Mouse (Mus musculus) heart, postnatal 36 days (tissue): Measurements from ENCODE around the gene Zdhhc5. TPM values are rescaled to one million over a fixed set of nuclear protein-coding genes. Genes with fewer than 3 reads are reported as not detected.

ENCODE experiments used
- DNase-seq, 2 experiments: peaks; one replicate each; pipeline ENCODE4 v3.0.0; 2021 to 2022
- intact Hi-C: fragments of 180-260 bp; cut with DNase I; formaldehyde crosslinking; loops from one replicate; pipeline ENCODE4 v1.15.1; 2025
- total RNA-seq, 2 experiments: library from RNA; stranded (reverse); gene quantifications; 2 replicates each; pipeline ENCODE4 v1.2.3; 2021

The Zdhhc5 gene
- 10 to 100 TPM; 62.4 to 63.4 TPM for total RNA-seq

- peak; percentile 96 to 99 for DNase-seq
- intact Hi-C loops, result loop anchor here (2.0 to 10.0 kb wide), 3 partner anchors 36 to 1070 kb away; partner anchors contain the start of genes Gm28635, Med19, Tmx2 and Tnks1bp1
These were observed at the start of gene Zdhhc5 for GRCm38 (mm10) chr2:84714811-84715561. Zdhhc5 (minus strand) TSS chr2:84715180.

DNA sequence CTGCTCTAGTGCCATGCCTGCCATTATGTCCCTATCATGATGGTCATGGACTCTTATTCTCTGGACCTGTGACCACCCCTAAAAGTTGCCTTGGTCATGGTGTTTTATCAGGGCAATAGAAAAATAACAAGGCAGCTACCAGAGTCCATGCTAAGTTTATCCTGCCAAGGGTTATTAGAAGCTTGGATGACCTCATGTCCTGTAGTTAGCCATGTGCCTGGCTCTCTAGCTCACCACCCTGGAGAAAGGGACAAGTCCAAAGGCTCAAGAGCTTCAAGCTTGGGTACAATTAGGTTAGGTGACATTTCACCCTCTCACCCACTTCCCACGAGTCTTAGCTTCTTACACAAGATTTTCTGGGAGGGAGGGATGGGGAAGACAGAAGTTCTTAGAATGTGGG lies 47.8 kb upstream of the Zdhhc5 start:
- intact Hi-C loops, result loop anchor here (5.0 kb wide), 1 partner anchor 34 kb away; the partner anchor contains the start of gene Ube2l6
- DNase-seq, result no peak

DNA sequence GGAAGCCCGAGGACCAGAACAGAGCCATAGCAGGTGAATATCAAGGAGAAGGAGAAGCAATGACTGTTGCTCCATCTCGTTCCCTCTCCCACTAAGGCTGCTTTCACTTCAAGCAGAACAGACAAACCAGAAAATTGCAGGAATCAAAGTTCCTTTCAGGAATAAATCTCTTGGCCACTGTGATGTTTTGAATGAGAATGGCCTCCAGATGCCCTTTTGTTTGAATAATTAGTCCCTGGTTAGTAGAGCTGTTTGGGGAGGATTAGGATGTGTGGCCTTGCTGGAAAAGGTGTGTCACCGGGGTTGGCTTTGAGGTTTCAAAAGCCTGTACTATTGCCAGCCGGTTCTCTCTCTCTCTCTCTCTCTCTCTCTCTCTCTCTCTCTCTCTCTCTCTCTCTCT lies 47.3 kb upstream of the Zdhhc5 start:
- DNase-seq, result no peak
- intact Hi-C loops, result loop anchor here (5.0 kb wide), 1 partner anchor 35 kb away; the partner anchor contains the start of gene Ube2l6

DNA sequence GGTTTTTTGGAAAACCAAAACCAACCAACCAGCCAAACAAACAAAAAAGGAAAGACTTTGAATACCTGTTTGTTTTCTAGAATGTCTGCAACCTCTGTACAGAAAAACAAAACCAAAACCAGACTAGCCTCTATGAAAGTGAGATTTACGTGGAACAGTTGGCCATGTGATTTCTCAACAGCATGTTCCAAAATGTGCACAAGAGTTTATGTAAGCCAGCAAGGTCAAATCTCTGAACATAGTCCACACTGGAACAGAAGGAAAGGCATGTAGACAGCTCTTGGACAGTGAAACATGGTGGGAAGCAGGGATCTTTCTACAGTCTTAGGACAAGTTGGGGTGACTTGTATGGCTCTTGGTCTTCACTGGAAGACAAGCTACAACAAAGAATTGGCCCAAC lies 46.9 kb upstream of the Zdhhc5 start:
- intact Hi-C loops, result loop anchor here (5.0 kb wide), 1 partner anchor 35 kb away; the partner anchor contains the start of gene Ube2l6
- no peak for DNase-seq

GRCm38 (mm10) chr2:84761309-84761708 lies 46.3 kb upstream of the Zdhhc5 start:
- DNase-seq, result no peak
- intact Hi-C loops, result loop anchor here (5.0 kb wide), 1 partner anchor 36 kb away; the partner anchor contains the start of gene Ube2l6

DNA sequence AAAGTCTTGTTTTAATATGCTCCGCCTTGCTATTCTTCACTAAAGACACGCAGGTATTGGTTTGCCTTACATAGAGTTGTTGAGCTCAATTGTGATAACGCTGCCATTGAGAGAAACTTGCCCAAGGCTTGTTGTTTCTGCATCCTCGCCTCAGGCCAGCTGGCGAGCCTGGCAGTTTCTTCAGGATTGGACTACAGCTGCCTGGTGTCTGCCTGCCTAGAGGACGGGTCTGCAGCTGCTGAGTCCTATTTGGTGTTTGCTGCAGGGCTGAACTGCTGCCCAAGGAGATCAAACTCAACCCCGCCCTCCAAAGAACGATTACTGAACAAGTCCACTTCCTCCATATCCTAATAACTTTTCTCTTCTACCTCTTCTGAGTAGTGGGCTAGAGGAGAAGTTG lies 45.8 kb upstream of the Zdhhc5 start:
- no peak for DNase-seq
- intact Hi-C loops, result loop anchor here (5.0 kb wide), 1 partner anchor 37 kb away; the partner anchor contains the start of gene Ube2l6

DNA sequence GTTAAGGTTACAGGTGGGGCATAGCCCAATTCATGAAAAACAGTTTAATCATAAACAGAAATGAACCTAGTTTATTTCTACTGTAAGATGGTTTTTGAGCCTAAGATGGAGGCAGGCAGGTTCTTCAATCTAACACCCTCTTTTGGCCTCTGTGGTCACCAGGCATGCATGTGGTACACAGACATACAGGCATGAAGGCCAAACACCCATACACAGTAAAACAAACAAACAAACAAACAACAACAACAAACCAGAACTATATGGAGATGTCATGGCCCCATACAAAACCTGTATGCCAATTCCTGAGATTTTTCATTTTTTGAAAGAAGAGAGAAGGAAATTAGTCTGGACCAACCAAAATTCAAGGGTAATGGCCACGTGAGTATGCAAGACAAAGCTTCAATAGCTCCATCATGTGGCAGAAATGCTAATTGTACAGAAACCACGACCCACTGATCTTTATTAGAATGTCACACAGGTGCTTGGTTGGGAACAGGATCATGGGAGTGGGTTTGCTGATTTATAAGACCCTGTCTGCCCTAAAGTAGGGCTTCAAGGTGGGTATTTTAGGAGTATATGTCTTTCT lies 43.7 kb upstream of the Zdhhc5 start:
- DNase-seq, result peak in 1 of 2 experiments; percentile 35
- intact Hi-C loops, result no loop called here

DNA sequence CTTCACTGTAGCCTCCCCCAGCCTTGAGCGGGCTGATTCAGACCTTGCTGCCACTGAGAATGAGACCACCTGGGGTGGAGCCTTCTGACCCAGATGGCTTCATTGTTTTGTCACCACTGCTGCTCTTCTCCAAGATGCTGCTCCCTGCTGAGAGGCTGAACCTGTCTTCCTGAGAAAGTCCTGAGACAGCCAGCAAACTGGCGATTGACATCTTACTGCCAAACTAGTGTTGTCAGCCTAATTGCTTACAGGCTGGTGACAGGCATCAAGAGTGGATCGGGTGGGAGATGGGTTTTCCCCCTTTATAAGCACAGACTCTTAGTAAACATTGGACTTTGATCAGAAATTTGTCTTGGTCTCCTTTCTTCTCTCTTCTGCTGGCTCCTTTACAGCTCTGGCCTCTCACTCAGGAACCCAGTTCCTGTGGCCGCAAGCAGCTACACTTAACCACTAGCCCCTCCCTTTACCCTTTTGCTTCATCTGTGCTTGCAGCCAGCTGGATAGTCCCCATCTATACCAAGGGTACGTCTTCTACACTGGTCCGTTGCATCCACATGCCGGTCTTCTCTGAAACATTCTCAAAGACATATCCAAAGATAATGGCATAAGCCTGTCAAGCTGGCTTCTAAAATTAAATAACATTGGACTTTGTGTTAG lies 42.2 kb upstream of the Zdhhc5 start:
- intact Hi-C loops, result no loop called here
- no peak for DNase-seq

GRCm38 (mm10) chr2:84756245-84756644 lies 41.3 kb upstream of the Zdhhc5 start:
- no peak for DNase-seq
- intact Hi-C loops, result no loop called here

DNA sequence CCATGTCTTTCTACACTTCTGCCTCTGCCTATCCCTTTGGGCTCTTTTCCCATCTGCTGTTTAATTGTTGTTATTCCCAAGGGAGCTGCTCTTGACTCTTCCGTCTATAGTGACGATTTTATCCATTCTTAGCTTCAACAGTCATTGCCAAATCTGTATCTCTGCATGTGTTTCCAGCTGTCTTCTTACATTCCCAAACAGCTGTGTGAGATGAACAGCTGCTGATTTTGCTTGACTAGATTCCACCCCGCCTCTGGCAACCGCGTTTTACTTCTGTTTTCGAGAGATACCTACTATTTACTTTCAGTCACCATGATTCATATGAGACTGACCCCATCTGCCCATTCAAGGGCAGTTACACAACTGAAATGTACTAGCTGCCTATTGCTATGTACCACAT lies 35.1 kb upstream of the Zdhhc5 start:
- peak in 1 of 2 experiments; percentile 18 for DNase-seq
- intact Hi-C loops, result no loop called here

DNA sequence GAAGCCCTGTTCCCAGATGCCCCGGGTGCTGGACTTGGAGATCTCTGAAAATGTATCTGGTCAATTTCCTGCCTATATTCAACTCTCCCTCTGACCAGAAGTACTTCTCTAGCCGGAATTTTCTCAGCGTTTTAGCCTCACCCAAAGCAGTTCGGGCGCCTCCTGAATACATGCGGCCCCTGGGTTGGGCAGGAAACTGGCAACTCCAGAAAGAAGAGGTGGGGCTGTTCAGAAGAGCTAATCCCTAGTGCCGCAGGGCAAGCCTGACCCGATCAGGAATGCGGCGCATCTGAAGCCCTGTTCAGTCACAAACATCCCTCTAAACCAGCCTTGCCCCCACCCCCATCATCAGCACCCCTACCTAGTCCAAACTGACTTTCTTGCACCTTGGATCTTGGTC lies 29.1 kb upstream of the Zdhhc5 start:
- peak in 1 of 2 experiments; percentile 13 for DNase-seq
- intact Hi-C loops, result no loop called here

- peak; percentile 54 to 62 for DNase-seq
- intact Hi-C loops, result loop anchor here (2.0 kb wide), 1 partner anchor 55 kb away; the partner anchor contains the start of gene Ube2l6
These were observed 28.6 kb upstream of the Zdhhc5 start, which contains the start of gene Gm19426 for GRCm38 (mm10) chr2:84743561-84743960. Gm19426 (minus strand) TSS chr2:84743655.

DNA sequence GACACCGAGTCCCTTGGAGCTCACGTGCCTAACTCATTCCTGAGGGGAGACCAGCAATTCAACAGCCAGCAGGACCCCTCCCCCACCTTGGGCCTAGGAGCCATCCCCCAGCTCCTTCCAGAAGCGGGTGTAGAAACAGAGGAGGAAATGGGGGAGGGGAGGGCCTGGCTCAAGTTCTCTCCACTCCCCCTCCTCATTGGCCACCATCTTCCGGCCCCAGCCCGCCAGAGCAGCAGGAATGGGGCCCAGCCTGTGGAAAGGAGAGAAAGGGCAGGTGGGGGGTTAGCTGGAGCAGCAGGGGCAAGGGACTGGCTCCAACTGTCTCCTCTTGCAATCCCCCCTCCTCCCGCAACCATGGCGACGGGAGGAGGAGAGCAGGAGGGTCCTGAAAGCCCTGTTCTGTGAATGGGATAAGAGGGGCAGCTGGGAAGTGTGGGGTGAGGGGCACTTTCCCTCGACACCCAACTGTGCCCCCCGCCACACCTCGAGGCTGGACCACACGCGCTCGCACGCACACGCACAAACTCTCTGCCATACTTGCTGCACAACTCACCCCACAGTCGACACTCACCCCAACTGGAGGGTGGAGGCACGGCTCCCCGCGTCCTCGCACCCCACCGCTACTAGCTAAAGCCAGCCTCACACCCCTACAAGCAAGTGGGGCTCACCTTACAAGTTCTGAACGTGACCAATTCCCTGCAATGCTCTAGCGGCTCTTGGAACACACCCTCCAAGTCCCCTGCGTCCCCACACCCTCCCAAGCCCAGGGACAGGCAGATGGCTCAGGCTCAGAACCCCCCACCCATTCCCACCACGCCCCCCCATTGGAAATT lies 27.7 kb upstream of the Zdhhc5 start:
- no peak for DNase-seq
- intact Hi-C loops, result loop anchor here (2.0 kb wide), 1 partner anchor 56 kb away; the partner anchor contains the start of gene Ube2l6

GRCm38 (mm10) chr2:84741841-84742450 lies 27.0 kb upstream of the Zdhhc5 start:
- peak in 1 of 2 experiments; percentile 15 for DNase-seq

GRCm38 (mm10) chr2:84740608-84741333 lies 25.8 kb upstream of the Zdhhc5 start:
- intact Hi-C loops, result no loop called here
- no peak for DNase-seq

More at GRCm38 (mm10) chr2:84741841-84742450, 27.0 kb upstream of the Zdhhc5 start:
- intact Hi-C loops, result loop anchor here (2.0 kb wide), 1 partner anchor 57 kb away; the partner anchor contains the start of gene Ube2l6

- peak in 1 of 2 experiments; percentile 18 for DNase-seq
- intact Hi-C loops, result no loop called here
These were observed 23.4 kb upstream of the Zdhhc5 start for GRCm38 (mm10) chr2:84738271-84738911.

GRCm38 (mm10) chr2:84737451-84737925 lies 22.5 kb upstream of the Zdhhc5 start:
- DNase-seq, result no peak
- intact Hi-C loops, result no loop called here
